Mouse (Mus musculus): Measurements from ENCODE around the gene Mkrn2.

DNA sequence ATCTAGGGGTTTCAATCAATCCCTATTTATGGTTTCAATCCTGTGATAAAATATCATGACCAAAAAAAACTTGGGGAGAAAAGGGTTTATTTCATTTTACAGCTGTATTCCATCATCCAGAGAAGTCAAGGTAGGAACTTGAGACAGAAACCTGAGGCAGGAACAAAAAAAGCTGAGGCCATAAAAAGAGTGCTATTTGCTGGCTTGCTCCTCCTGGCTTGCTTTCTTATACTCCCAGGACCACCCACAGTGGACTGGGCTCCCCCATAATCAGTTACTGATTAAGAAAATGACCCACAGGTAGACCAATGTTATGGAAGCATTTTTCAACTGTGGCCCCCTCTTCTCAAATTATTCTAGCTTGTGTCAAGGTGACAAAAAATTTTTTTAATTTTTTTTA, 50.0 kb downstream of the Mkrn2 start:
- no peak for TF ChIP-seq CTCF (IDR thresholded peaks at IDR 0.05; ENCODE audit: extremely low read depth, insufficient read depth, insufficient read length, insufficient replicate concordance)
- no peak for TF ChIP-seq POLR2A (IDR thresholded peaks at IDR 0.05; ENCODE audit: low read depth, low read length)

All from spleen, adult 2 months (tissue).